Mouse (Mus musculus) adrenal gland, postnatal 25 days (tissue): Measurements from ENCODE around the gene Cebpa. TPM values are rescaled to one million over a fixed set of nuclear protein-coding genes. Genes with fewer than 3 reads are reported as not detected.

Experiments
- DNase-seq: peaks from one replicate; pipeline ENCODE4 v3.0.0; 2021; ENCODE audit warnings: mixed read lengths
- microRNA-seq, 2 experiments: library from miRNA; unstranded; fragments of <30 nt; microRNA quantifications; one replicate each; pipeline ENCODE4 v1.2.0; 2021
- total RNA-seq: library from RNA; stranded (reverse); gene quantifications from 2 replicates; pipeline ENCODE4 v1.2.3, GENCODE M21; 2021

The Cebpa gene
- total RNA-seq, 1 experiment from 2014 or later = 115 TPM

GRCm38 (mm10) chr7:35149616-35150433, 30.7 kb downstream of the Cebpa start:
- DNase-seq = no peak

DNA sequence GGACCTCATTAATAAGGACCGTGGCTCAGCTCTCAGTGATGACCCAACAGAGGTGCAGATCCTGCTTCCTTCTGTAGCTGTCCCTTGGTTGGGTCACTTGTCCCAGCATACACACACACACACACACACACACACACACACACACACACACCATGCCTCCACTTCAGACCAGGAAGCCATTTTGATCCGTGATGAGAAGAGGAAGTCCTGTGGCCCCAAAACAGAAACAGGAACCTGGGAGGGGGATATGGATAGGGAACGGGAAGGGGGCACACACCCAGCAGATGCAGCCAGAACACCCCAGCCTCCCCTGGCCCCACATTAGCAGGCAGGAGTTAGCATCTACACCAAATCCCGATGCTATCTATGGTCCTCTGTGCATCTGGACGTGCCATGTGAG, 31.8 kb downstream of the Cebpa start:
- DNase-seq = no peak

DNA sequence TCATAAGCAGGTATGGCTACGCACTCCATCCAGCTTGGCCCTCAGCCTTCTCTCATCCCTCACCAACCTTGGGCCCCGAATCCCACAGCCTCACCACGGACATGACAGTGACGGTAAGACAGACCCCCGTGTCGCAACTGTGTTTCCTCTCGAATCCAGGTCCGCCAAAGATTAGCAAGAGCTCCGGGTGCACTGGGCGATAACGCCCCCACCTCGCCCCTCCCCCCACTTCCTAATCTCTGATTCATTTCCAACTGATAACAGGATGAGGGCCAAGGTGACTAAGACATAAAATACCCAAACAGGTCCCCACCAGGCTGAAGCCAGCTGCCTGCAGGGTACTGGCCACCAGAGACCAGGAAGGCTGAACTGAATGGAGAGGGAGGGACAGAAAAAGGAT, 35.4 kb downstream of the Cebpa start:
- no peak for DNase-seq

- DNase-seq = no peak
Observed at GRCm38 (mm10) chr7:35156561-35157477, 37.7 kb downstream of the Cebpa start.

- DNase-seq = no peak
Observed at GRCm38 (mm10) chr7:35157512-35157911, 38.4 kb downstream of the Cebpa start.

DNA sequence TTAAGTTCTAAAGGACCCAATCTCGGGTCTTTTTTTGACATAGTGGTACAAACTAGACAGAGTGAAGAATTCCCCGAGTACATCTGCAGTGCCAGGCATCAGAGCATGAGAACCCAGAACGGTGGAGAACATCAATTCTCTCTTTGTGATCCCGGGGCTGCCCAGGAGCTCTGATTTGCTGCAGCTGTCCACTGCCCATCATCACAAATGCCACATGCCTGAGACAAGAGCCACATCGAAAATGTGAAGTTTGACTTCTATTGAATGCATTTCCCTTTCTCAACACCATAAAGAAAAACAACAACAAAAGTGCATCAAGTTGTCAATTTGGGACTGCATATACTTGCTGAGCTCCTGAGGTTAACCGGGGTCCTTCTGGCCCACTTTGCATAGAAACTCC, 43.4 kb downstream of the Cebpa start:
- DNase-seq = no peak

DNA sequence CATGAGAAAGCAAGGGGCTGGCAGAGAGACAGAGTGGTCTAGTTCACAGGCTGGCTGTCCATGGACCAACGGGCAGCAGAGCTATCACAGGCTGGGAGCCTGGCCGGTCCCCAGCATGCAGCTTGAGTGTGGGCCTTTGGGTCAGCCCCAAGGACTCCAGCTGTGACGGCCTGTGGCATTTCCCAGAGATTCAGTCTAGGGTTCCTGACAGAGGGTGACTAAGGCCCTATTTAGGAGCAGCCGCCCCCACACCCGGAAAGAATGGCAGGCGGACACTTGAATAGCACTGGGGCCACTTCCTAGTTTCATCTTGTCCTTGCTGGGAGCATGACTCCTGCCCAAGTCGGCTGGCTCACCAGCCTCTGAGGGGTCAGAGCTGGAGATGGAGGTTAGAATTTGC, 44.5 kb downstream of the Cebpa start:
- no peak for DNase-seq

- DNase-seq = no peak
Observed at GRCm38 (mm10) chr7:35164131-35164530, 45.0 kb downstream of the Cebpa start.

GRCm38 (mm10) chr7:35166988-35167387, 47.9 kb downstream of the Cebpa start:
- no peak for DNase-seq

- DNase-seq = no peak
Observed at GRCm38 (mm10) chr7:35167925-35168324, 48.8 kb downstream of the Cebpa start.

- DNase-seq = peak; percentile 90
Observed at GRCm38 (mm10) chr7:35169341-35169740, 50.2 kb downstream of the Cebpa start.

Small RNAs within 50 kb of the gene (microRNA-seq; reads per million reads assigned to microRNA genes)
- gene Gm25033 = 0 reads per million in 2 experiments

Other genes with a start within 250 kb of the Cebpa start
- 68.8 and 77.6 TPM in 2 replicates for gene Pepd, start 206.9 kb upstream of the Cebpa start, total RNA-seq
- gene Cebpg, start 62.7 kb upstream of the Cebpa start, total RNA-seq = 48.3 and 52.5 TPM in 2 replicates
- gene Slc7a10, start 67.1 kb downstream of the Cebpa start, total RNA-seq = 2.8 and 3.0 TPM in 2 replicates
- gene Lrp3, start 96.2 kb downstream of the Cebpa start, total RNA-seq = 15.7 and 20.2 TPM in 2 replicates
- gene Gpatch1, start 199.1 kb downstream of the Cebpa start, total RNA-seq = 14.8 and 21.9 TPM in 2 replicates
- gene Rhpn2, start 214.9 kb downstream of the Cebpa start, total RNA-seq = 1.7 and 2.8 TPM in 2 replicates